Mouse (Mus musculus): ENCODE measurements around the gene Osbpl3. TPM values are rescaled to one million over a fixed set of nuclear protein-coding genes. Genes with fewer than 3 reads are reported as not detected.
A peak's percentile ranks its signal among the peaks of the same experiment; 100 is the strongest.

The Osbpl3 gene
- total RNA-seq, 2 experiments from 2014 or later, result 7.1 to 7.3 TPM

DNA sequence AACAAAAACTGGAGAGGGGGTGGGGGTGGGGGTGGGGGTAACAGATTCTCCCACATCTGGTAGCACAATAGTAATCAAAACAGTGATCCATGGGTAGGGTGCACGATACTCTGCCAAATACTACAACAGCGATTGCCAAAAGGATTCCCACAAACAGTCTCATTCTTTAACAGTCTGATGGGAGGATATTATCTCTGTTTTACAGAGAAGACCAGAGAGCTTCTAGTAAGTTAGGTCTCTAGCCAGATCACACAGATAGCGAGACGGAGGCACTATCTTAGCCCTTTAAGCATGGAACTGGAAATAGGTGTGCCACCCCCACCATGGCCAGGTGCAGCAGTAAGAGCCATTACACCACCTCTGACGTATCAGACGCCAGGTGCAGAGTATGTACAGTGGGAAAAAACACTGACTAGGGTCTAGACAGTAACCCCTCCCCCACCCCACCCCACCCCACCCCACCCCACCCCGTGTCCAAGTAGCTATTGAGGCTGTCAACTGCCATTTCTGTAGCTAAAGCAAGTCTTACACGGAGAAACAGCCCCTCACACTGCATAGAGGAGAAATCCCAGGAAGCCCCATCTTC is 84.4 kb downstream of the Osbpl3 start:
- no peak for DNase-seq

DNA sequence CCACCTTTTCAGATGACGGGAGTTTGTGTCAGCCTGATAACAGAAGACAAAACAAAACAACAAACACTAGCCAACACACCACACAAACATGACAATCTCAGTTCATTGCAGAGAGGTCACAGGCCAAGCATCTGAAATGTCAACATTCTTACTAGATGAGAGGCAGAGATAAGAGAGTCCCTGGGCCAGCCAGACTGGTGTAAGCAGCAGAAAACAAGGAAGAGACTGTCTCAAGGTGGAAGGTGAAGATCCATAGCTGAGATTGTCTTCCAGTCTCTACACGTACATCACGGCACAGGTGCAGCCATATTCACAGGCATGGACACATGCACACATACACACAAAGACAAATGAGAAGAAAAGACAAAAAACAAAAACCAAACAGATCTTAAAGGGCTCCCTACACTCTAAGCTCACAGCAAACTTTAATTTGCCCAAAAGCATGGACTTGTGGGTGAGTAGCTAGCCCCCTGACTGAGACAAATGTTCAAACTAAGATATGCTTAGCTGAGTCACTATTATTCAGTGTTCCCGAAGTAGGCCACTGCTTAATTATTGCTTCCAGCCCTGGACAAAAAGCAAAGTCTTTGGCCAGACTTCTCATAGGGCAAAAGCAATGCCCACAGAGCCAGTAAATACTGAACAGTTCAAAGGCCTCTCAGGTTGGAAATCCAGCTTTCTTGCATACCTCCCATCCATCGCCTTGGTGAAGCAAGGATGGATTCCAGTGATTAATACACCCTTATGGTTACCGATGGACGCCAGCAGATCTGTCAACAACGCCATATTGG is 87.3 kb downstream of the Osbpl3 start:
- no peak for DNase-seq

DNA sequence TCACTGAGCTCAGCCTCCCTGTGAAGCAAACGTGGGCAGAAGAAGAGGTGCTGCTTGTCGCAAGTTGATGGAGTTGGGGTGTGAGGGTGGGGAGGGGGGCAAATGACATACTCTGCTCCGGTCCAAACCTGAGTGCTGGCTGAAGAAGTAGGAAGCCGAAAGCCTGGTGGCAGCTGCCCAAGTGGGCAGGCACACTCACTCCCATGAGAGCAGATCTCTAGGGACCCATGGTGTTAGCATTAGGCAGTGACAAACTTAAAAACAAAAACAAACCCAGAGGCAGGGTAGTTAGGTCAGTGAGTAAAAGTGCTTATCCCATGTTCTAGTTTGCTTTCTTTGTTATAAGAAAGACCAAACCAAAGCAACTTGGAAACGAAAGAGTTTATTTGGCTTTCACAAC is 88.2 kb downstream of the Osbpl3 start:
- DNase-seq, result no peak

DNA sequence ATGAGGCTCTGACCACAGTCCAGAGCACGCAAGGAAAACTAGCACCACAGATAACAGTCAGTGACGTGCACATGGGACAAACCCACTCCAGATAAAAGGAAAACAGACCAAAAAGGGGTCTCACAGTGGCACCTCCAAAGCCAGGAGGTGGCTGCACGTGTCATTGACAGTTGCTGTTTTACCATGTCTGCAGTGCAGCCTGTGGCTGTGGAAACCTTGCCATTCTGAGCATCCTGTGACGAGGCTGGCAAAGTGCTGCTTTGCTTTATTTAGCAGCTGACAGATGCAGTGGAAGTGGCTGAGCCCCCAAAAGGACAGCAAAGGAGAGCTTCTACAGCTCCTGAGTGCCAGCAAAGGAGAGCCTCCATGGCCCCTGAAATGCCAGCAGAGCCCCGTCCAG is 89.3 kb downstream of the Osbpl3 start:
- no peak for DNase-seq

DNA sequence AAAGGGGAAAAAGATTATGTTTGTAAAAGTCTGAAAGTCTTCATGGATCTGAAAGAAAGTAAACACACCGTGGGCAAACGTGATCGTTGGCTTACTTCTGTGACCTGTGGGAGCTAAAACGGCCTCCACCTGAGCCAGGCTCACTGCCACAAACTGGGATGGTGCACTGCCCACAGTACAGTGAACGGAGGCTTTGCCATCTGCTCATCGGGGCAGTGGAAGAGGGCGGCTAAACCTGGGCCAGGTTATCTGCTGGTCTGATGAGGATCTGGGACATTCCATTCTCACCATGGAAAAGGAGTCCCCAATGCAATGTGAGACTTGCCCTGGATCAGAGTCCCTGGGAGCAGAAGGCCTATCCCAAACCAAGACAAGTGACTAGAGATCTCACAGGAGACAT is 89.7 kb downstream of the Osbpl3 start:
- DNase-seq, result no peak

DNA sequence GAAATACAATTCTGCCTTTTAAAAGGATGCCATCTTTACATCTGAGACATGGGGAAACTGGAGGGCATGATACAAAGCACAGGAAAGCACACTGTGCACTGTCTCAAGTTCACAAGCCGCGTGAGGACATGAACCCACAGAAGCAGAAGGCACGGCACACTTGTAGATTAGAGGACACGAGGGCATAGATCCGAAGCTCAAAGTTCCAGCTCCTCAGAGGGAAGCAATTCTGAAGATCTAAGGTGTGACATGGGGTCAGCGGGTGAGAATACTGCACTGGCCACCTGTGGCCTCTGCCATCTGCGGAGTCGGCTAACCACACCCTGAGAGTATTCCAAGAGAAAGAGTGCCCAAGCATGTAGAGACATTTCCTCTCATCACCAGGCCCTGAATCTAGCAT is 91.6 kb downstream of the Osbpl3 start:
- no peak for DNase-seq

DNA sequence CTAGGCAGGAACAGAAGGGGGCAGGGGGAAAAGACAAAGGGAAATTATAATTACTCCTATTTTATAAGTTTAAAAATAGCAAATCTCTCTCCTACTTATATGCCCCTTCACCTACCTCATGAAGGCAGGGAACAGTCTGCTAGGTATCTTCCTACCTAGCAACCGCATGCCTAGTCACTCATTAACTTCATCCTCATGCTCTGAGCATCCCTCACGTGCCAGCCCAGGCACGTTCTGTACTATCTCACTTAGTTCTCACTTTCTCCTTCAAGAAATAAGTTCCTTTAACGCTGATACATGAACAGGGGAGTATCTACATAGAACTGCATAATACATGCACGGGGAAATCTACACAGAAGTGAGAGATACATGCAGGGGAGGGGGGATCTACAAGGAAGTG is 92.6 kb downstream of the Osbpl3 start:
- no peak for DNase-seq

DNA sequence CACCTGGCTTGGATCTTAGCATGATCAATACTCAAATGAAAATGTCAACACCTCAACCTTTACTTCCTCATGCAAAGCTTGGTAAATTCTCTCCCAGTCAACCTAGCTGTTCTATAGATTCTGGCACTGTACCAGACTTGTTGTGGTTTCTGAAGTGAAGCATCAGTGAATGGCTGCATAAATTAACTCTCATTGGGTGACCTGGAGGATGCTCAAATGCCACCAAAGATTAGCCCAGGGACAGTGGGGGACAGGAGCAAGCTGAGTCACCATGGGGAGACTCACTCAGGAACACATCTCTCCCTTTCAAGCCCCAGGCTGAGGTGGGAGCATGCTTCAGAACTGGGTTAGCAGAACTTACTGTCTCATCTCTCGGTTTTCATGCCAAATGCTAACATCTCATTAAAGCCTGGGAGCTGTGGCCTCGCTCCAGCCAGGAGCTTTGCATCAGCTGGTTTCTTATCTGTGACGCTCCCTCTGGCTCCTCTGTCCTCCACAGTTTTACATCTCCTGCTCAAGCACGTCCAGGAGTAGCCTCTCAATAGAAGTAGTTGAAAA is 93.2 kb downstream of the Osbpl3 start:
- DNase-seq, result no peak

DNA sequence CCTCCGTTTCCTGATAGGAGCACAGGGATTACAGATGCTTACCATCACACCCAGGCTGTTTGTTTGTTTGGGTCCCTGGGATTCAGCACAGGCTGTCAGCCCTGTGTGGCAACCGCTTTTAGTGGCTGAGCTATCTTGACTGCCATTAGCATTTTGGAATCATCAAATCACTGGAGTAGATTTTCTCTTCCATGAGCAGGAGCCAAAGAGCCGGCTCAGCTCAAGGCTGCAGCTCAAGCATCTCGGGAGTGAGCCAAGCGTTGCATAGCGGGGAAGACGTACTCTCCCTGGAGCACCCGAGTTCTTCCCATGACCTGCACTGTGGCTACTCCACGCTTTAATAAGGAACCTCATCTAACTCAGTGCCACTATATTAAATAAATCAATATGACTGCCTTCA is 93.8 kb downstream of the Osbpl3 start:
- no peak for DNase-seq

DNA sequence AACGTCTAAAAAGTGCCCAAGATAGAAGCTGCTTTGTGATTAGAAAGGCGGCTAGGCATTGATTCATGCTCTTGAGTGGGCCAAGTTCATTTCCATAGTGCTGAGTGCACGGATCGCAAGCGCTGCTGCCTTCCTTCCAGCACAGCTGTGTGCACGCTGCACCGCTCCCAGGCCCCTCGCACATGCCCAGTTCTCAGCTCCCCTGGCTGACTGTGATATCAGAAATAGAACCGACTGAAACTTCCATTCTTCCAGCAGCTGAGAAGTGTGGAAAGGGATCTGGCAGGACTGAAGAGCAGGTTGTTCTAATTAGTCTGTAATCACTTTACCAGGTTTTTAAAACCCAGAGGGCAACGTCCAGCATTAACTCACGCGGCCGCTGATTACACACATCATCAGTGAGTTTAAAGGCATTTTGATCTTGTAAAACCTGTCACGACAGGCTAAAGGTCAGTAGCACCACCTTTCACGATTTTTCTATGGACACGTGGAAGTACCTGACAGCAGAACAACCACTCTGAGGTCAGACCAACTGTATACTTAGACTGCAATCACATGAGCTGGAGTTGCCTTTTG is 97.8 kb downstream of the Osbpl3 start:
- peak; percentile 45 for DNase-seq

DNA sequence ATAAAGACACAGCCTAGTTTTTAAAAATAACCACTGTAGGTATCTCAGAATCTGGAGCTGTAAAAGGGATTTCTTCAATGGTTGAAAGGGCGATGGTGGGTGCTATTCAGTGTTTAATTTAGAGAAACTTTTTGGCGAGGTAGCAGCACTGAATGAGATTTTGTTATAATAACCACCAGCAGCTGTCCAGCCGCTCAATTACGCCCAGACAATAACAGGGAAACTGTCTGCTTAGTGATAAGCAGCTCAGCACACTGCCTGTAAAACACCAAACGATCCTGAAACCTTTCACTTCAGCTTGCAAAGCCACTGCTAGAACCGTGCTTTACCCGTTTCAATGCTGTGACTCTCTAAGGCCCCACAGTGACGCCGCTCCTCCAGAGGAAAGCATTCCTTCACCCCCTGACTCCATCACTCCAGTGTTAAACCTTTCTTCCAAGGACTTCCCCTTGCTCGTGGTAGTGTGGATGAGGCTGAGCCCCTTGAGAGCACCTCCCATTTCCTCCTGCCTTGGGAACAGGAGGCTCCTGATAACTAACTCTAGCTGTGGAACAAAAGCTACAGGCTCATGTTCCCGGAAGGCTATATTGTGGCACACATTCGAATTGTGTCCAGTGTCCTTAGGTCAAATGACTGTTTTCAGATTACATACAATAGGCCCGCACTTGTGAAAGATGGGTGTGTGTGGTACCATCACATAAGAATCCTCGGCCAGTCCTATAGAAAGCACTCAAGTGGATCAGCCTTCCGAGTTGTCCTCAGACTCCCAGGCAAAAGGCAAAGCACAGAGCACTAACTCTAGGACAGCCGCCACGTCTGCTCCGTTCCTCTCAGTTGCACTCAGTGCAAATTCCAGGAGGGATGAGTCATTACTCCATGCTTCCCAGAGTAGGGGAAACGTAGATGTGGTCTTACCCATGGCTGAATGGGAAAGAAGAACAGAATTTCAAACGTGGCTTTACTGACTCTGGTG is 101.0 kb downstream of the Osbpl3 start:
- DNase-seq, result peak; percentile 21

DNA sequence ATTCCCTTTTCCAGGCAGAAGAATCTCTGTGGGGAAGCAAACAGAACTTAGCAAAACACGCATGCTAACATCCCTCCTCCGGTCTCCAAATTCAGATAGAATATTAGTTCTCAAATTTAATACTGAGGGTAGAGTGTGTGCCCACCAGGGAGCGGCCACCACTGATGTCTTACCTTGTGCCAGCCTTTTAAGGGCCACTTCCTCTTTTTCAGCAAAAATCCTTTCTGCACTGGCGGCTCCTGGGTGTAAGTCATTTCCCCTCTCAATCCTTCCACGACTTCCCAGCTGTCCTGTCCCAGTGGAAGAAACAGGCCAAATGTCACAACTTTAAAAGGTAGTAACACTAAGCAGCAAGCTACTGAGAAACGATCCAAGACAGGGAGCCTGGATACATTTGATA is 103.2 kb downstream of the Osbpl3 start:
- no peak for DNase-seq

DNA sequence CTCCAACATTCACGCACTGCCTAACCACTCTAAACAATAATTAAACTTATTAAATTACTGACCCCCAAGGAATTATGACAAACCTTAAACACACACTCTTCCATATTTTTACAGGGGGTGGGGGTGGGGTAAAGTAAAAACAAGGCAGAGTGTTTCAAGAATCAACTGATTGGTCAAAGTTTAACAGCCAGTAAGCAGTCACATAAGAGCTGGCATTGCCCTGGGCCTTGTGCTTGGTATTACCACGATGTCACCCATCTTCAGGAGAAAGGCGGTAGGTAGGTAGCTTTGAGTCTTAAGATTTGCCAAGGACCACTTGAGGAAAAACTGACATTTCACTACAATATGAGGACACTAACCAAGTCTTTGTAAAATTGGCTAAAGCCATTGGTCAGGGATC is 105.1 kb downstream of the Osbpl3 start:
- DNase-seq, result no peak

DNA sequence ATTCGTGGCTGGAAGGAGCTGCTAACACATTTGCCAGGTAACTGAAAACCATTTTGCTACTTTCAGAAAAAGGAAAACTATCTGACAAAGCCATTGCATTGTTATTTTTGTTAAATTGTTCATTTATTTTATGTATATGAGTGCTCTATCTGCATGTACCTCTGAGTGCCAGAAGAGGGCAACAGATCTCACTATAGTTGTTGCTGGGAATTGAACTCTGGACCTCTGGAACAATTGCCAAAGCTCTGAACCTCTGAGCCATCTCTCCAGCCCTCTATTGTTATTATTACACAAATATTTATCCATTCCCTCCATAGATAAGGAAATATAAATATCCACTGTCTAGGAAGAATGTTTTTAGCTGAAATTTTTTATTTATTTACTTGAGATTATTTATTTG is 107.4 kb downstream of the Osbpl3 start:
- no peak for DNase-seq

DNA sequence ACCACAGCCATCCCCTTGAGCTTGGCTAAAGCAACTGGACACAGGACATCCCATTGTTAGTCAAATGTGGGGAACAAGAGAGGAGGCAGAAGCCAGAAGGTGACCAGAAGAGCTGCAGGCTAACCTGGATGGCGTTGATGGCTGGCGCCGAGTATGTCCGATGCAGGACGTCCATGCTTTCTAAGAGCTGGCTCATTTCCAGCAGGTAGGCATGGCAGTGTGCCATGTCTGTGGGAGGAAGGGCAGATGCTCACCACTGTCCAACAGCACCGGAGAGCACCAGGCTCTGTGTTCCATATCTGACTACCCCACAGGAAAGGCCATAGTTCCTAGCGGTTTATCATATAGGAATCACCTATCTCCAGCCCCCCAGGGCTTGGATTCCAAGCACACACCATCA is 109.8 kb downstream of the Osbpl3 start:
- no peak for DNase-seq

DNA sequence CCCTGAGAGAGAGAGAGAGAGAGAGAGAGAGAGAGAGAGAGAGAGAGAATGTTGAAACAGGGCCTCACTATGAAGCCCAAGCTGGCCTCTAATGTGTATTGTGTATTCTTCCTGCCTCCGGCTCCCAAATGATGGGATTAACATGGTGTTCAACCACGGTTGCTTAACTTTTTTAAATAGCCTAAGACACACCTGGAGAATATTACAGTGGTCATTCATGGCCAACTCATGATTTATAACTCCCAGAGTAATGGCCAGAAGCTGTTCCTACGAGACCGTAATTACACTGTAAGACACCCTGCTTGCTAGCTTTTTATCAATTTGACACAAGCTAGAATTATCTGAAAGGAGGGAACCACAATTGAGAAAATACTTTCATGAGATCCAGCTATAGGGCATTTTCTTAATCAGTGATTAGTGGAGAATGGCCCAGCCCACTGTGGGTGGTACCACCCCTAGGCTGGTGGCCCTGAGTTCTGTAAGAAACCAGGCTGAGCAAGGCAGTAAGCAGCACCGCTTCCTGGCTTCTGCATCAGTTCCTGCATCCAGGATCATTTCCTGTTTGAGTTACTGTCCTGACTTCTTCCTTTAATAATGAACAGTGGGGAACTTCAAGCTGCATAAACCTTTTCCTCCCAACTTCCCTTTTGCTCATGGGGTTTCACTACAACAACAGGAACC is 115.6 kb downstream of the Osbpl3 start:
- DNase-seq, result no peak

DNA sequence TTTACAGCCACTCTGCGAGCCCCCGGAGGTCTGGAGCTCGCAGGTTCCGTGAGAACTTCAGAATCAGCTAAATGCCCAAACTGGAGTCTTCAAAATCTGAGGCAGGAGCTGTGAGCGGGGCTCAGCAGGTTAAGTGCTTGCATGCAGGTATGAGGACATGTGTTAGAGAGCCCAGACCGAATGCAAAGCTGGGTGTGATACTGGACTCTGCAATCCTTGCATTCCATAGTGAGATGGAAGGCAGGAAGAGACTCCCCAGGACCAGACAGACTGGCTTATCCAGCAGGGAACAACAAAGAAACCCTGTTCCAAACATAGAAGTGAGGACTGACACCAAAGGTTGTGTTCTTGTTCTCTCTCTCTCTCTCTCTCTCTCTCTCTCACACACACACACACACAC is 118.6 kb downstream of the Osbpl3 start:
- DNase-seq, result no peak

DNA sequence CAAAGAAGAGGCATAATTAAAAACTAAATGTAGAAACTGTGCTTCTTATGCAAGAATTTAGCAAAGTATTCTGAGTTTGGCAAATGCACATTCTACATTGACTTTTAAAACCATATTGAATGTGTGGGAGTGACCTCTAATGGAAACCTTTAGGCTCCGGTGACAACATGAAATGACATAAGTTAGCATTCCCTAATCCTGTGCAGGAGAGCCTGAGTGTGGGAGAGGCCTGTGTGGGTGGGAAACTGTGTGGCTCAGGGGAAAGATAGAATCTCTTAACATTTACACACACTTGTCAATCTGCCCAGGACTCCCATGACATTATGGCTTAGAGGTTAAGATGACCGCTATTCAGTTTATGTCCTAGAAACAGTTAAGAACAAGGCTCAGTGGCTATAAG is 119.6 kb downstream of the Osbpl3 start:
- DNase-seq, result no peak

DNA sequence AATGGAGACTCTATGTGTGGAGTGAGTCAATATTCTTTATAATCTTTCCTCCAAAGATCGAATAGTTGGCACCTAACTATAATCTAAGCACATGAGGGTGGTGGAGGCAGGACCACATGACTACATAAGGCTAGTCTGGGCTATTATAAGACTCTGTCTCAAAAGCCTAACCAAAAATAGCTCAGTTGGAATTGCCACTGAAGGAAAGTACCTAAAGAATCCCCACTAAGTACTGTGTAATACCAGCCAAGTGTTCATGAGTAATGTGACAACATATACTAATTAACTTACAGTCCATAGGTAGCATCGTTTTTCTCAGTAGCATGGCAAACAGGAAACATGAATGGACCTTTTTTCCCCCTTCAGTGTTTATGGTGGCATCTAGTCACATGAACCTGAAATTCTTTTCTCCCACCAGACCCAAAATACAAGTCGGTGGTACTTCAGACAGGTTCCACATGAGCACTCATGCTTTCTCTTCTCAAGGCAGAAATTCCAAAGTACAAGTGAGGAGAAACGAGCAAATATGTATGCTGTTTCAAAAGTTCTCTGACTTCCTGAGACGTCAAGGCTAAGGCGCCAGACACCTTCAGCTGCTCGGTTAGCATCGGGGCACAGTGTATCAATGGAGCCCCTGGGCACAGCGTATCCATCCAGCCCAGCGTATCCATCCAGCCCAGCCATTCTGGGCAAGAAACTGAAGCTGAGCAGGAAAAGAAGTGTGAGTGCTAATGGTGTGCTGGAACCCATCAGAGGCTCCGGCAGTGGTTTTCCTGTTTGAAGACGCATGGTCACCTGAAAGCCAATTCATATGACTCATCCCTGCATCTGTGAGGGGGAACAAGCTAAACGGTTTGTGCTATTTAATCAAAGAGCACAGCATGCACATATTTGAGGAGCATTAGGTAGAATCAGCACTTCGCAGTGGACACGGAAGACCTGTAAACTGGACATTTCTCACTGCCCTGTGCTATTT is 120.9 kb downstream of the Osbpl3 start:
- DNase-seq, result no peak

DNA sequence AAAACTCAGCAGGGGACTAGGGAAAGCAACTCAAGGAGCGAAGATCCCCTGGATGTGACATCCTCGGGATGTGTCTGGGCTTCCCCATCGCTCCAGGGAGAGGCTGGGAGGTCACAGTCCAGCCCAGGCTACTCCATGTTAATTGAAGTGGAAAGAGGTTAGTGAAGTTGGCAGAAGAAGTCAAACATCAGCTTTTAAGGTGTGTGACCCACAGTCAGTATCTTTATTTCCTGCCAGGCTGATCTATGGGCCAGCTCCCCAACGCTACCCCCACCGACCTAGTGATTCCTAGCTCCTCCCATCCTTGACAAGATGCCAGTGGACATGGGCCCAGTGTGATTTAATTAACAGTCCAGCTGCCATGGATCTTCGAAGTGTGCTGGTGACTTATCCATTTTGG is 122.7 kb downstream of the Osbpl3 start:
- no peak for DNase-seq

DNA sequence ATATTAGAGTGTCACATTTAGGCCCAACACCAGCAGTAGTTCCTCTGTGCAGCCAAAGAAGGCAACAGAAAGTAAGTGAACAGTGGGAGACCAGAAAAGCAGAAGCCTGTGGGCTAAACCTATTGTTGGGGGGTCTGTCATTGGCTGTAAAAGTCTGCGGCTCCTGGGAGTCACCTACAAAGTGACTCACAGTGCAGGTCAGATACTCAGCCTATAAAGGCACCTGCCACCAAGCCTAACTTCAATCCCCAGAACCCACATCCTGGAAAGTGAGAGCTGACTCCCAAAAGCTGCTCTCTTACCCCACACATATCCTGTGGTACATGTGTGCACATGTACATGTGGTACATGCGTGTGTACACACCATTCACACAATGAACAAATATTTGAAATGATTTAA is 124.5 kb downstream of the Osbpl3 start:
- DNase-seq, result no peak
